Mouse (Mus musculus): ENCODE results near the gene Gm42688. TPM values are rescaled to one million over a fixed set of nuclear protein-coding genes. Genes with fewer than 3 reads are reported as not detected.

Gene Gm42688
- polyA plus RNA-seq, 1 experiment from 2014 or later: 1.6 TPM

DNA sequence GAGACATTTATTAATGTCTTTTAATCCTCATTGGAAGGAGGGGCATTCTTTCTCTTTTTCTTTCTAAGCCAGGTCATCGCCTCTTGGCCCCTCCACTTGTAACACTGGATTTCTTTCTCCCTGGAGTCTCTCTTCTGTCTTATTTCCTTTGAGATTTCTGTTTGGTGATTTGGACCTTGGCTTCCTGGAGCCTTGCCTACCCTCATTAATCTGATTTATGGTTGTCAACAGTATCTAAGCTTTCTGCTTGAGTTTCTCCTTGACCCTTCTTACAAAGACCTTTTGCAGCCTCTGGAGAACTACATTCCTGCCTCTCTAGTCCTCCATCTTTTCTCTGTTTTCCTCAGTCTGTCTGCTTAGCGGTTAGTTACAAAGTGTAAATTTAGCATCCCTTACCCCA lies 3.0 kb upstream of the Gm42688 start:
- Histone ChIP-seq H3K4me3 (ENCODE audit: inconsistent target) (no peak overlapping the region), H3K36me3 (ENCODE audit: inconsistent target) (no peaks in the 10 kb centered on the region)
- 92% methylated on average over 2 of the region's 2 CpGs for WGBS (ENCODE audit: missing documents)

DNA sequence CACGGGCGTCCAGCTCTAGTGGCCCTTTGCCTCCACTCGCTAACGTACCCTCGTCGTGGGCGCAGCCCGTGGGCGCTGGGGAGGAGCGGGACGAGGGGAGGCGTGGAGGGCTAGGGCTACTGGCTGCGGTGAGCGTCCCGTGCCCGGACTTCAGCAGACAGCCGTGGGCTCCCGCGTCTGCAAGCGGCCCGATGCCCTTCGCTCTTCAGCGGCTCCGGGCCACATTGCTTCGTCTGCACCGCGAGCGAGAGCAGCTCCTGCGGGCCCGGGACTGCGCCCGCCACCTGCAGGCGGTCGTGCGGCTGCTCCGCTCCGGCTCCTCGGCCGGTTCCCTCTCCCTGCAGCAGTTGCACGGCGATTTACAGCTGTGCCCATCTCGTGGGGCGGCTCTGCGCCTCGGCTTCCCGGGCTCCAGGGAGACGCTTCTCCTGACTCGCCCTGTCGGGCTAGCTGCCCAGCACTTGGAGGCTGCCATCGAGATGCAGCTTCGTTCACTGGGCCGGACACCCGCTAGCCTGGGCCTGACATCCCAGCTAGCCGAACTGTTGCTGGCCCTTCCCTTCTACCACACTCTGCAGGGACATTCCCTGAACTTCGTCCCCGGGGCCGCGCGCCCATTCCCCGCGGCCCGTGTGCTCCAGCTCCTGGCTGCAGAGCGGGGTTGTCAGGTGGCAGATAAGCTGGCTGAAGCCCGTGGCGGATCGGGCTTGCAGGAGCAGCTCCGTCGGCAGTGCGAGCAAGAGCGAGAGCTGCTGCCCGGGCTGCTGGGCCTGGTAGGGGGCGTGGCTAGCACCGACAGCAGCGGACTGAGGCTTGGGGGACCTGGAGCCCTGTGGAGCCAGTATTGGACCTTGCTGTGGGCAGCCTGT lies 505 bp downstream of the Gm42688 start:
- H3K79me2 ChIP-seq (ENCODE audit: inconsistent target): peaks cover 13% of the 10 kb centered on the region
- 1% methylated on average over 57 of the region's 74 CpGs for WGBS (ENCODE audit: missing documents)
- peaks cover 15% of the 10 kb centered on the region; the same call in 1 of the 2 replicates for H3K36me3 ChIP-seq (ENCODE audit: inconsistent target)
- peak overlapping the region; percentile 37; the same call in 1 of the 2 replicates for H3K27ac ChIP-seq
- H3K4me3 ChIP-seq (ENCODE audit: inconsistent target): peak overlapping the region; percentile 39

More for the DNA sequence above, 3.0 kb upstream of the Gm42688 start:
- Histone ChIP-seq H3K27ac (no peak overlapping the region), H3K79me2 (ENCODE audit: inconsistent target) (peaks cover 11% of the 10 kb centered on the region)

DNA sequence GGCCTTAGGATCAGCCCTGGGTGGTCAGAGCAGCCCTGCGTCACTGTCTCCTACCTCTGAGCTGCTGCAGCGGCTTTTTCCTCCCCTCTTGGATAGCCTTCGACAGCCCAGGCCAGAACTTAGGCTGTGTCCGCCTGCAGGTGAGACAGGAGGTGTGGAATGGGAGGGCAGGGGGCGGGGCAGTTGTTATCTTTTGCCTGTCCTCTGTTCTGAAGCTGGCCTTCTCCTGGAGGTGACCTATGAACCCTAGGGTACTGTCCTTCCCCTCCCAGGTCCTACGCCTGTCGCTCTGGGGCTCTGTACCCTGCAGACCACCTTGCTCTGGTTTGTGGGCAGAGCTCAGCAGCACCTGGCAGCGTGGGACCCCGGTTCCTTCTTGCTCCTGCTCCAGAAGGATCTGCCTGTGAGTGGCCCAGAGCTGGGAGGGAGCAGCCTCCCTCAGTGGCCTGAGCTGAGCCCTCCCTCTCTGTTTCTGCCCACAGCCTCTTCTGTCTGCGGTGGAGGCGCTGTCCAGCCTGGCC lies 1.8 kb downstream of the Gm42688 start:
- Histone ChIP-seq H3K79me2 (ENCODE audit: inconsistent target) (peaks cover 13% of the 10 kb centered on the region), H3K4me3 (ENCODE audit: inconsistent target) (no peak overlapping the region), H3K27ac (no peak overlapping the region), H3K36me3 (ENCODE audit: inconsistent target) (peaks cover 18% of the 10 kb centered on the region; the same call in 1 of the 2 replicates)
- 87% methylated on average over 11 of the region's 11 CpGs for WGBS (ENCODE audit: missing documents)

DNA sequence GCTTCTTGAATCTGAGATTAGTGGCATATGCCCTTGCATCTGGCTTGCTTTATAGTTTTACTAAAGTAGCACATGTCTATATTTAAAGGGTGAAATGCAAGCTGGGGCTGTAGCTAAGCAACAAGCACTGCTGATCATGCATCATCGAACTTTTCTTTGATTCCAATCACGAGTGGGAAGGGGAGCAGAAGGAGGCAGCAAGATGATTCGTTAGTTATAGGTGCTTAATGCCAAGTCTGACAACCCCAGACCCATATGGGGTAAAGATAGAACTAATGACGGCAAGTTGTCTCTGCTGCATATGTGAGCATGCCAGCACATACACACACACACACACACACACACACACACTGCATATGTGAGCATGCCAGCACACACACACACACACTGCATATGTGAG lies 2.7 kb downstream of the Gm42688 start:
- 93% methylated on average over 3 of the region's 4 CpGs for WGBS (ENCODE audit: missing documents)
- Histone ChIP-seq H3K27ac (no peak overlapping the region), H3K36me3 (ENCODE audit: inconsistent target) (peaks cover 18% of the 10 kb centered on the region; the same call in 1 of the 2 replicates), H3K79me2 (ENCODE audit: inconsistent target) (peaks cover 14% of the 10 kb centered on the region), H3K4me3 (ENCODE audit: inconsistent target) (no peak overlapping the region)

DNA sequence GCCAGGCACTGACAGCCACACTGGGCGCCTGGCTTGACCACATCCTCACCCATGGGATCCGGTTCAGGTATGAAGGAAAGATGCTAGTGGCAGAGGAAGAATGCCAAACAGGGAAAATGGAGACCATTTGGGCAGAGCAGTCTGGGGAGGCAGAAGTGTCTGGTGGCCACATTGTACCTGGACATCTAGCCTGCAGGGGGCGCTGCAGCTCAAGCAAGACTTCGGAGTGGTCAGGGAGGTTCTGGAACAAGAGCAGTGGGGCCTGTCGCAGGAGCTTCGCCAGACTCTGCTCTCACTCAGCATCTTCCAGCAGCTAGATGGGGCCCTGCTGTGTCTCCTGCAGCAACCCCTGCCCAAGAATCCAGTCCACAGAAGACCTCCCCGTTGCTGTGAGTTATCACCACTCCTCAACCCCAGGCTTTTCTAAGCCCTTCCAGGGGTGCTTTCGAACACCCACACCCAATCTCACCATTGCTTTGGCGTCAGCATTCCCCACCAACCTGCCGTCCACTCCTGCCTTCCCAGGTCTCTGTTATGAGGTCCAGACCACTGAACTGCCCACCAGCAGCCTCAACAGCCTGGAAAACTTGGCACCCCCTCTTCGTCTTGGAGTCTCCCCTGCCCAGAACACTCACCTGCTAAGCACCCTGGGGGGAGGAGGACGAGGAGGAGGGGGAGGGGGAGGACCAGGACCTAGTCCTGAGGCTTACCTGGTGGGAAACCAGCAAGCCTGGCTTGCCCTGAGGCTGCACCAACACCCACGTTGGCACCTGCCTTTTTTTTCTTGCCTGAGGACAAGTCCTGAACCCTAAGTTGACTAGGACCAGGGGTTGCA lies 6.4 kb downstream of the Gm42688 start:
- Histone ChIP-seq H3K79me2 (ENCODE audit: inconsistent target) (peaks cover 27% of the 10 kb centered on the region), H3K36me3 (ENCODE audit: inconsistent target) (peaks cover 18% of the 10 kb centered on the region; the same call in 1 of the 2 replicates), H3K27ac (0 out of 2 replicates have a peak overlapping the region, but pooled peaks have one; percentile 65), H3K4me3 (ENCODE audit: inconsistent target) (peak overlapping the region; percentile 87; the same call in 1 of the 2 replicates)
- WGBS (ENCODE audit: missing documents): 53% methylated on average over 13 of the region's 13 CpGs

DNA sequence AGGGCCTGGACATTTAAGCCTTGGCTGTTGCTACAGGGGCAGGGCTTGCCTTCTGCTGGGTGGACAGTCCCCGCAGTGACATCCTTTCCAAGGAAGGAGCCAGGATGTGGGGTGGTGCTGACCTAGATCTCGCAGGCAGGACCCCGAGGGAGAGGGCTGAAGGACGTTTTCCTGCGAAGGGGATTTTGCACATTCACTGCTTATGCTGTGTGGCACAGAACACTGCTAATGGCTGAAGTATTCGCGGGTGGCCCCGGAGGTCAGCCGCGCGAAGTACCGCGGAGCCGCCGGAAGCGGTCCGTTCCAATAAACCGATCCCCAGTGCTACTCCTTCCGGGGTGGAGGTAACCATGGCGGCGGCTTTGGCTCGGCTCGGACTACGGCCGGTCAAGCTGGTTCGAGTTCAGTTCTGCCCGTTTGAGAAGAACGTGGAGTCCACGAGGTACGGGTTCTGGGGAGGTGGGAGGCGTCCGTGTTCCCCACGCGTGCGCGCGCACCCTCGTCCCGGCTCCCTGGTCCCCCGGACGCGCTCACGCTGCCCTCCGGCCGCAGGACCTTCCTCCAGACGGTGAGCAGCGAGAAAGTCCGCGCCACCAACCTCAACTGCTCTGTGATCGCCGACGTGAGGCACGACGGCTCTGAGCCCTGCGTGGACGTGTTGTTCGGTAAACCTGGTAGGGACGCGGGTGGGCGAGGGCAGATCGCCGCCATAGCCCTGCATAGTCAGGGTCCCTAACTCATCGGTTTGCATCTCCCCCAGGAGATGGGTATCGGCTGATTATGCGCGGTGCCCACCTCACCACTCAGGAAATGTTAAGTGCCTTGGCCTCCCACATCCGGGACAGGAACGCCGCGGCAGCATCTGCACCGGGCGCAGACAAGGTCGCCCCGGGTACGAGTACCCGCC lies 7.6 kb downstream of the Gm42688 start, which contains the start of gene Mrpl53:
Gene Mrpl53 (plus strand): TSS at position 279 of the 907 bp plus-strand sequence.
- peaks cover 16% of the 10 kb centered on the region; the same call in 1 of the 2 replicates for H3K36me3 ChIP-seq (ENCODE audit: inconsistent target)
- peak within 1 kb of the TSS; percentile 87 for H3K4me3 ChIP-seq (ENCODE audit: inconsistent target)
- under 1% methylated on average over 61 of the region's 76 CpGs for WGBS (ENCODE audit: missing documents)
- H3K27ac ChIP-seq: peak within 1 kb of the TSS; percentile 65
- H3K79me2 ChIP-seq (ENCODE audit: inconsistent target): peaks cover 25% of the 10 kb centered on the region; the same call in 1 of the 2 replicates

DNA sequence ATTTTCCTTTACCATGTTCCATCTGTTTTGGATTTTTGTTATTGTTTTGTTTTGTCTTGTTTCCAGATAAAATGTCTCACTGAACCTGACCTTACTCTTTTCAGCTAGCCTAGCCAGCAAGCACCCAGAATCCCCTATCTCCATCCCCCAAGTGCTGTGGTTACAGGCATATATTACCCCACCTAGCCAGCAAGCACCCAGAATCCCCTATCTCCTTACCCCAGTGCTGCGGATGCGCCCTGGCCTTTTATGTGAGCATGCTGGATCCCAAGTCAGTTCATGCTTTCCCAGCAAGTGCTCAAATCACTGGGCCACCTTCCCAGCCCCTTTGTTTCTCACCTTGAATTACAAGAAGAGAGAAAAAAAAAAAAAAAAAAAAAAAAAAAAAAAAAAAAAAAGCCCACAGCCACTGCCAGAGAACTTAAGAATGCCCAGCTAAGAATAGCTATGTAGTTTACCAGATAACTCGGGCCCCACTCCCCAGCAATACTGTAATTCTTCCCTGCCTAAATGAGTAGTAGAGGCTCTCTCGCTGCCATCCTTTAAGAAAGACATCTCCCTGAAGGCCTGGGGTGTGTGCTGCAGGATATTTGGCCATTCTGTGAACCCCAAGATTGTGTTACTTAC lies 10.2 kb downstream of the Gm42688 start:
- no peak overlapping the region for H3K27ac ChIP-seq
- H3K79me2 ChIP-seq (ENCODE audit: inconsistent target): peaks cover 42% of the 10 kb centered on the region; the same call in 1 of the 2 replicates
- H3K36me3 ChIP-seq (ENCODE audit: inconsistent target): peaks cover 3% of the 10 kb centered on the region; the same call in 1 of the 2 replicates
- WGBS (ENCODE audit: missing documents): 88% methylated on average over 4 of the region's 4 CpGs
- H3K4me3 ChIP-seq (ENCODE audit: inconsistent target): no peak overlapping the region

DNA sequence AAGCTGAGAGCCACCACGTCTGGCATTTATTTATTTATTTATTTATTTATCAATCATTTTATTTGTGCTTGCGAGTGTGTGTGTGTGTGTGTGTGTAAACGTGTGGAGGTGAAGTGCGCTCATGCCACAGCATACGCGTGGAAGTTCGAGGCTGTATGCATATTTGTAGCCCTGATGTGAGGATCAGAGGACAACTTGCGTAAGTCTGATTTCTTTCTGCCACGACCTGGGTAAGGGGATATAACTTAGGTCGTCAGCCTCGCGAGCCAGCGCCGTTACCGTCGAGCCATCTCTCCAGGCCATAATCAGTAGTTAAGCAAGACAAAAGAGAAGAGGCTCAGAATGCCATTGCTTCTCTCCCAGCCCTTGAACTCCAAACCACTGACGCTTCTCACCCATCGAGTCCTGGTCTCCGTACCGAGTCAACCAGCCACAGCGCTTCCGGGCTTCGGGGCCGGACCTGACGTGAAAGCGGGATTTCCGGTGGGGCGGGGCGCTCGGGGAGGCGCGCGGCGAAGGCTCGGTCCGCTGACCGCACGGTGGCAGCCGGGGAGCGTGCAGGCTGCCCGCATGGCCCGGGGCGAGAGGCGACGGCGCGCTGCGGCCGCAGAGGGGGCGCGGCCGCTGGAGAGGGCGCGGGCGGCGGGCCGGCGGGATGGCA lies 13.7 kb downstream of the Gm42688 start, which contains the start of gene Mogs:
Gene Mogs (plus strand): TSS at position 486 of the 661 bp plus-strand sequence.
- Histone ChIP-seq H3K36me3 (ENCODE audit: inconsistent target) (no peaks in the 10 kb centered on the region), H3K27ac (peak within 1 kb of the TSS; percentile 72), H3K4me3 (ENCODE audit: inconsistent target) (peak within 1 kb of the TSS; percentile 83), H3K79me2 (ENCODE audit: inconsistent target) (peaks cover 32% of the 10 kb centered on the region; the same call in 1 of the 2 replicates)
- under 1% methylated on average over 58 of the region's 58 CpGs for WGBS (ENCODE audit: missing documents)

DNA sequence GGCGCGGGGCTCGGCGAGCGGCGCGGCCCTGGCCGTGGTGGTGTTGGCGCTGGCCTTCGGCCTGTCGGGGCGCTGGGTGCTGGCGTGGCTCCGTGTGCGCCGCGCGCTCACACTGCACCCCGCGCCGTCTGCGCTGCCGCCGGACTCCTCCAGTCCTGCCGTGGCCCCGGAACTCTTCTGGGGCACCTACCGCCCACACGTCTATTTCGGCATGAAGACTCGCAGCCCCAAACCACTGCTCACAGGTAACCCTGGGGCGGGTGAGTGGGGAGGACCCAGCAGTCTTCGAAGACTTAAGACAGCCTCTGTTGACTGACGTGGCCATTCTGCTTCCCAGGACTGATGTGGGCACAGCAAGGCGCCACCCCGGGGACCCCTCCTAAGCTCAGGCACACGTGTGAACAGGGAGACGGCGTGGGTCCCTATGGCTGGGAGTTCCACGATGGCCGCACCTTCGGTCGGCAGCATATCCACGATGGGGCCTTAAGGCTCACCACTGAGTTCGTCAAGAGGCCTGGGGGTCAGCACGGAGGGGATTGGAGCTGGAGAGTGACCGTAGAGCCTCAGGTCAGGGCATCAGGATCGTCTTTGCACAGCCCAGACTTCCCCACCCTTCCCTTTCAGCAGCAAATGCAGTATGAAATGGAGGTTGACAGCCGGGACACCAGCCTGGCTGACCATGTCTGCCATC lies 14.4 kb downstream of the Gm42688 start:
- Histone ChIP-seq H3K27ac (peak overlapping the region; percentile 15; the same call in 1 of the 2 replicates), H3K36me3 (ENCODE audit: inconsistent target) (no peaks in the 10 kb centered on the region), H3K4me3 (ENCODE audit: inconsistent target) (peak overlapping the region; percentile 64)

DNA sequence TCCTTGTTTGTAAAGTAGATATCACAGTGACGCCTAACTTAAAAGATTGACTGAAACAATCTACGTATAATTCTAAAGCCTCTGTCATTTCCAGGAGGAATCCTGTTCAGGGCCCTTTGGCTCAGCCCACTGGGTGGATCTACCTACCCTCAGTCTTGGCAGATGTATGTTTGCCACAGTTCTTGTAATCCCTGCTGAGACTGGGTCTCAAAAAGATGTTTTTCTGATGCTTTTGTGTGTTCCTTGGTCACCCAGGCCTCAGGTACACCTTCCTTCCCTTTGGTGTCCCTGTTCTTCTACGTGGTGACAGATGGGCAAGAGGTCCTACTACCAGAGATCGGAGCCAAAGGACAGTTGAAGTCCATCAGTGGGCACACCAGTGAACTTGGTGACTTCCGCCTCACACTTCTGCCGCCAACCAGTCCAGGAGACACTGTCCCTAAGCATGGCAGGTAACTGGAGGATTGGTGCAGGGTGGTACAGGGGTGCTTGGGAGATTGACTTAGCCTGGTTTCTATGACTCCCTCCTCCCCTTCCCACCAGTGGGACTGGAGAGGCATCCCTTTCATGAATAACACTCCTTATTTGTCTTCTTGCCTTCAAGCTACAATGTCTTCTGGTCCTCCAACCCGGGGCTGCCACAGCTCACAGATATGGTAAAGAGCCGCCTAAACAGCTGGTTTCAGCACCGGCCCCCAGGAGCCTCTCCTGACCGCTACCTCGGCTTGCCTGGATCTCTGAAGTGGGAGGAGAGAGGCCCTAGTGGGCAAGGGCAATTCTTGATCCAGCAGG lies 15.2 kb downstream of the Gm42688 start:
- Histone ChIP-seq H3K27ac (0 out of 2 replicates have a peak overlapping the region, but pooled peaks have one; percentile 15), H3K4me3 (ENCODE audit: inconsistent target) (peak overlapping the region; percentile 64), H3K36me3 (ENCODE audit: inconsistent target) (no peaks in the 10 kb centered on the region), H3K79me2 (ENCODE audit: inconsistent target) (peaks cover 24% of the 10 kb centered on the region; the same call in 1 of the 2 replicates)
- 84% methylated on average over 11 of the region's 11 CpGs for WGBS (ENCODE audit: missing documents)

More for the DNA sequence above, 14.4 kb downstream of the Gm42688 start:
- 2% methylated on average over 39 of the region's 48 CpGs for WGBS (ENCODE audit: missing documents)
- peaks cover 25% of the 10 kb centered on the region; the same call in 1 of the 2 replicates for H3K79me2 ChIP-seq (ENCODE audit: inconsistent target)

DNA sequence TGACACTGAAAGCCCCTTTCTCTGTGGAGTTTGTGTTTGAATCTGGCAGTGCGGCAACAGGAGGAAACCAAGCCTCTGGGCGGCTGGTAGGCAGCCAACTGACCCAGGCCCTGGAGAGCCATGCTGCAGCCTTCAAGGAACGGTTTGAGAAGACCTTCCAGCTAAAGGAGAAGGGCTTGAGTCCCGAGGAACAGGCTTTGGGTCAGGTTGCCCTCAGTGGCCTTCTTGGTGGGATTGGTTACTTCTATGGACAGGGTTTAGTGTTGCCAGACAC lies 15.7 kb downstream of the Gm42688 start:
- 97% methylated on average over 3 of the region's 4 CpGs for WGBS (ENCODE audit: missing documents)
- no peaks in the 10 kb centered on the region for H3K36me3 ChIP-seq (ENCODE audit: inconsistent target)
- peaks cover 24% of the 10 kb centered on the region; the same call in 1 of the 2 replicates for H3K79me2 ChIP-seq (ENCODE audit: inconsistent target)
- no peak overlapping the region for H3K27ac ChIP-seq
- no peak overlapping the region for H3K4me3 ChIP-seq (ENCODE audit: inconsistent target)
